Mouse (Mus musculus): ENCODE results near the gene Spata20. TPM values are rescaled to one million over a fixed set of nuclear protein-coding genes. Genes with fewer than 3 reads are reported as not detected.

Gene Spata20
- polyA plus RNA-seq, 1 experiment from 2014 or later, result 0.31 TPM

- H3K36me3 ChIP-seq (ENCODE audit: control insufficient read depth, insufficient read depth, low read length), result peaks cover 83% of the 10 kb centered on the region
- DNase-seq (ENCODE audit: low spot score) (no peak), ATAC-seq (ENCODE audit: low read depth) (no peak)
These were observed 31.2 kb downstream of the Spata20 start for GRCm38 (mm10) chr11:94454756-94455155.

GRCm38 (mm10) chr11:94451091-94451773 lies 34.7 kb downstream of the Spata20 start:
- ATAC-seq (ENCODE audit: low read depth), result no peak
- H3K36me3 ChIP-seq (ENCODE audit: control insufficient read depth, insufficient read depth, low read length), result peaks cover 62% of the 10 kb centered on the region
- no peak for DNase-seq (ENCODE audit: low spot score)

More at GRCm38 (mm10) chr11:94454756-94455155, 31.2 kb downstream of the Spata20 start:
- H3K4me2 ChIP-seq (ENCODE audit: low read depth, low read length), result no peak overlapping the region
- peak overlapping the region; percentile 2; the same call in 1 of the 2 replicates for H3K9ac ChIP-seq (ENCODE audit: low read depth, low read length)
- no peaks in the 10 kb centered on the region for H3K9me3 ChIP-seq (ENCODE audit: control insufficient read depth, low read length)
- no peaks in the 10 kb centered on the region for H3K27me3 ChIP-seq (replicated peaks; ENCODE audit: control insufficient read depth, insufficient read depth, low read length)
- 69% methylated on average over 5 of the region's 5 CpGs for WGBS
- H3K4me1 ChIP-seq (ENCODE audit: control insufficient read depth, insufficient read depth, low read length), result no peaks in the 10 kb centered on the region
- H3K4me3 ChIP-seq (ENCODE audit: low read depth, low read length), result no peak overlapping the region
- H3K27ac ChIP-seq (replicated peaks; ENCODE audit: low read depth, low read length), result no peak overlapping the region

GRCm38 (mm10) chr11:94449886-94450285 lies 36.1 kb downstream of the Spata20 start:
- Histone ChIP-seq H3K4me1 (ENCODE audit: control insufficient read depth, insufficient read depth, low read length) (peaks cover 7% of the 10 kb centered on the region; the same call in 1 of the 2 replicates), H3K4me2 (ENCODE audit: low read depth, low read length) (no peak overlapping the region), H3K27ac (replicated peaks; ENCODE audit: low read depth, low read length) (peak overlapping the region; percentile 33; the same call in 1 of the 2 replicates), H3K36me3 (ENCODE audit: control insufficient read depth, insufficient read depth, low read length) (peaks cover 50% of the 10 kb centered on the region), H3K9ac (ENCODE audit: low read depth, low read length) (no peak overlapping the region), H3K4me3 (ENCODE audit: low read depth, low read length) (no peak overlapping the region), H3K9me3 (ENCODE audit: control insufficient read depth, low read length) (no peaks in the 10 kb centered on the region), H3K27me3 (replicated peaks; ENCODE audit: control insufficient read depth, insufficient read depth, low read length) (no peaks in the 10 kb centered on the region)
- DNase-seq (ENCODE audit: low spot score) (peak; percentile 16), ATAC-seq (ENCODE audit: low read depth) (no peak)
- WGBS, result 47% methylated on average over 5 of the region's 5 CpGs

More at GRCm38 (mm10) chr11:94451091-94451773, 34.7 kb downstream of the Spata20 start:
- Histone ChIP-seq H3K9me3 (ENCODE audit: control insufficient read depth, low read length) (no peaks in the 10 kb centered on the region), H3K9ac (ENCODE audit: low read depth, low read length) (no peak overlapping the region), H3K4me1 (ENCODE audit: control insufficient read depth, insufficient read depth, low read length) (no peaks in the 10 kb centered on the region), H3K27ac (replicated peaks; ENCODE audit: low read depth, low read length) (no peak overlapping the region), H3K4me3 (ENCODE audit: low read depth, low read length) (no peak overlapping the region), H3K27me3 (replicated peaks; ENCODE audit: control insufficient read depth, insufficient read depth, low read length) (no peaks in the 10 kb centered on the region), H3K4me2 (ENCODE audit: low read depth, low read length) (no peak overlapping the region)
- 59% methylated on average over 12 of the region's 12 CpGs for WGBS

- Histone ChIP-seq H3K27ac (replicated peaks; ENCODE audit: low read depth, low read length) (no peak overlapping the region), H3K27me3 (replicated peaks; ENCODE audit: control insufficient read depth, insufficient read depth, low read length) (no peaks in the 10 kb centered on the region), H3K4me3 (ENCODE audit: low read depth, low read length) (no peak overlapping the region), H3K9ac (ENCODE audit: low read depth, low read length) (no peak overlapping the region), H3K4me1 (ENCODE audit: control insufficient read depth, insufficient read depth, low read length) (peaks cover 7% of the 10 kb centered on the region; the same call in 1 of the 2 replicates), H3K36me3 (ENCODE audit: control insufficient read depth, insufficient read depth, low read length) (peaks cover 44% of the 10 kb centered on the region), H3K9me3 (ENCODE audit: control insufficient read depth, low read length) (no peaks in the 10 kb centered on the region), H3K4me2 (ENCODE audit: low read depth, low read length) (no peak overlapping the region)
- ATAC-seq (ENCODE audit: low read depth) (no peak), DNase-seq (ENCODE audit: low spot score) (no peak)
- 44% methylated on average over 7 of the region's 8 CpGs for WGBS
These were observed 36.7 kb downstream of the Spata20 start for GRCm38 (mm10) chr11:94449239-94449638.

GRCm38 (mm10) chr11:94447017-94447416 lies 39.0 kb downstream of the Spata20 start:
- peaks cover 7% of the 10 kb centered on the region; the same call in 1 of the 2 replicates for H3K4me1 ChIP-seq (ENCODE audit: control insufficient read depth, insufficient read depth, low read length)
- H3K9me3 ChIP-seq (ENCODE audit: control insufficient read depth, low read length), result no peaks in the 10 kb centered on the region
- H3K36me3 ChIP-seq (ENCODE audit: control insufficient read depth, insufficient read depth, low read length), result peaks cover 51% of the 10 kb centered on the region
- H3K27ac ChIP-seq (replicated peaks; ENCODE audit: low read depth, low read length), result no peak overlapping the region
- H3K9ac ChIP-seq (ENCODE audit: low read depth, low read length), result no peak overlapping the region
- H3K4me2 ChIP-seq (ENCODE audit: low read depth, low read length), result no peak overlapping the region
- no peaks in the 10 kb centered on the region for H3K27me3 ChIP-seq (replicated peaks; ENCODE audit: control insufficient read depth, insufficient read depth, low read length)
- 22% methylated on average over 3 of the region's 3 CpGs for WGBS
- DNase-seq (ENCODE audit: low spot score) (no peak), ATAC-seq (ENCODE audit: low read depth) (no peak)
- H3K4me3 ChIP-seq (ENCODE audit: low read depth, low read length), result no peak overlapping the region

GRCm38 (mm10) chr11:94445300-94445699 lies 40.7 kb downstream of the Spata20 start:
- DNase-seq (ENCODE audit: low spot score), result no peak

GRCm38 (mm10) chr11:94444829-94445228 lies 41.1 kb downstream of the Spata20 start:
- Histone ChIP-seq H3K4me2 (ENCODE audit: low read depth, low read length) (no peak overlapping the region), H3K4me3 (ENCODE audit: low read depth, low read length) (no peak overlapping the region), H3K9ac (ENCODE audit: low read depth, low read length) (no peak overlapping the region), H3K27me3 (replicated peaks; ENCODE audit: control insufficient read depth, insufficient read depth, low read length) (no peaks in the 10 kb centered on the region), H3K27ac (replicated peaks; ENCODE audit: low read depth, low read length) (0 out of 2 replicates have a peak overlapping the region, but pooled peaks have one; percentile 71), H3K36me3 (ENCODE audit: control insufficient read depth, insufficient read depth, low read length) (peaks cover 47% of the 10 kb centered on the region), H3K4me1 (ENCODE audit: control insufficient read depth, insufficient read depth, low read length) (peaks cover 7% of the 10 kb centered on the region; the same call in 1 of the 2 replicates), H3K9me3 (ENCODE audit: control insufficient read depth, low read length) (no peaks in the 10 kb centered on the region)
- no peak for ATAC-seq (ENCODE audit: low read depth)
- 55% methylated on average over 5 of the region's 5 CpGs for WGBS
- no peak for DNase-seq (ENCODE audit: low spot score)

More at GRCm38 (mm10) chr11:94445300-94445699, 40.7 kb downstream of the Spata20 start:
- H3K9ac ChIP-seq (ENCODE audit: low read depth, low read length), result no peak overlapping the region
- peaks cover 7% of the 10 kb centered on the region; the same call in 1 of the 2 replicates for H3K4me1 ChIP-seq (ENCODE audit: control insufficient read depth, insufficient read depth, low read length)
- 42% methylated on average over 4 of the region's 4 CpGs for WGBS
- no peak for ATAC-seq (ENCODE audit: low read depth)
- H3K27me3 ChIP-seq (replicated peaks; ENCODE audit: control insufficient read depth, insufficient read depth, low read length), result no peaks in the 10 kb centered on the region
- no peaks in the 10 kb centered on the region for H3K9me3 ChIP-seq (ENCODE audit: control insufficient read depth, low read length)
- H3K4me2 ChIP-seq (ENCODE audit: low read depth, low read length), result no peak overlapping the region
- 0 out of 2 replicates have a peak overlapping the region, but pooled peaks have one; percentile 21 for H3K27ac ChIP-seq (replicated peaks; ENCODE audit: low read depth, low read length)
- peaks cover 48% of the 10 kb centered on the region for H3K36me3 ChIP-seq (ENCODE audit: control insufficient read depth, insufficient read depth, low read length)
- H3K4me3 ChIP-seq (ENCODE audit: low read depth, low read length), result no peak overlapping the region

- H3K4me2 ChIP-seq (ENCODE audit: low read depth, low read length), result no peak overlapping the region
- H3K27ac ChIP-seq (replicated peaks; ENCODE audit: low read depth, low read length), result no peak overlapping the region
- H3K4me1 ChIP-seq (ENCODE audit: control insufficient read depth, insufficient read depth, low read length), result peaks cover 7% of the 10 kb centered on the region; the same call in 1 of the 2 replicates
- no peak overlapping the region for H3K9ac ChIP-seq (ENCODE audit: low read depth, low read length)
- DNase-seq (ENCODE audit: low spot score), result no peak
- ATAC-seq (ENCODE audit: low read depth), result no peak
- H3K36me3 ChIP-seq (ENCODE audit: control insufficient read depth, insufficient read depth, low read length), result peaks cover 57% of the 10 kb centered on the region
- WGBS, result 68% methylated on average over 9 of the region's 9 CpGs
- H3K9me3 ChIP-seq (ENCODE audit: control insufficient read depth, low read length), result no peaks in the 10 kb centered on the region
- H3K27me3 ChIP-seq (replicated peaks; ENCODE audit: control insufficient read depth, insufficient read depth, low read length), result no peaks in the 10 kb centered on the region
- H3K4me3 ChIP-seq (ENCODE audit: low read depth, low read length), result no peak overlapping the region
These were observed 44.2 kb downstream of the Spata20 start for GRCm38 (mm10) chr11:94441752-94442151.

Measured in embryonic facial prominence, embryonic 14.5 days (tissue).